Mouse (Mus musculus): ENCODE measurements around the gene Ccdc106.

Ccdc106 gene

GRCm38 (mm10) chr7:5080815-5081214 is 60.5 kb downstream of the Ccdc106 start:
- no peak for DNase-seq (ENCODE audit: low read depth, low spot score)

GRCm38 (mm10) chr7:5081241-5081640 is 60.9 kb downstream of the Ccdc106 start:
- no peak for DNase-seq (ENCODE audit: low read depth, low spot score)

- DNase-seq (ENCODE audit: low read depth, low spot score), result no peak
Observed at GRCm38 (mm10) chr7:5081939-5082338, 61.6 kb downstream of the Ccdc106 start.

- DNase-seq (ENCODE audit: low read depth, low spot score), result no peak
Observed at GRCm38 (mm10) chr7:5083325-5084105, 63.2 kb downstream of the Ccdc106 start.

- DNase-seq (ENCODE audit: low read depth, low spot score), result no peak
Observed at GRCm38 (mm10) chr7:5085512-5085911, 65.2 kb downstream of the Ccdc106 start.

GRCm38 (mm10) chr7:5086921-5087440 is 66.6 kb downstream of the Ccdc106 start:
- DNase-seq (ENCODE audit: low read depth, low spot score), result no peak

GRCm38 (mm10) chr7:5087886-5088285 is 67.5 kb downstream of the Ccdc106 start:
- DNase-seq (ENCODE audit: low read depth, low spot score), result no peak

- no peak for DNase-seq (ENCODE audit: low read depth, low spot score)
Observed at GRCm38 (mm10) chr7:5089853-5090252, 69.5 kb downstream of the Ccdc106 start.

GRCm38 (mm10) chr7:5091008-5091728 is 70.8 kb downstream of the Ccdc106 start:
- no peak for DNase-seq (ENCODE audit: low read depth, low spot score)

- no peak for DNase-seq (ENCODE audit: low read depth, low spot score)
Observed at GRCm38 (mm10) chr7:5092381-5092780, 72.0 kb downstream of the Ccdc106 start.

- DNase-seq (ENCODE audit: low read depth, low spot score), result no peak
Observed at GRCm38 (mm10) chr7:5092831-5093510, 72.6 kb downstream of the Ccdc106 start.

GRCm38 (mm10) chr7:5098769-5099168 is 78.4 kb downstream of the Ccdc106 start:
- DNase-seq (ENCODE audit: low read depth, low spot score), result no peak

- DNase-seq (ENCODE audit: low read depth, low spot score), result no peak
Observed at GRCm38 (mm10) chr7:5099796-5100195, 79.4 kb downstream of the Ccdc106 start.

- DNase-seq (ENCODE audit: low read depth, low spot score), result no peak
Observed at GRCm38 (mm10) chr7:5101066-5101663, 80.8 kb downstream of the Ccdc106 start.

- no peak for DNase-seq (ENCODE audit: low read depth, low spot score)
Observed at GRCm38 (mm10) chr7:5102564-5102963, 82.2 kb downstream of the Ccdc106 start.

- no peak for DNase-seq (ENCODE audit: low read depth, low spot score)
Observed at GRCm38 (mm10) chr7:5108272-5108671, 87.9 kb downstream of the Ccdc106 start.

- no peak for DNase-seq (ENCODE audit: low read depth, low spot score)
Observed at GRCm38 (mm10) chr7:5109301-5109700, 88.9 kb downstream of the Ccdc106 start.

Measured in retina, postnatal 7 days (tissue).